Mouse (Mus musculus) neural tube, embryonic 12.5 days (tissue): Measurements from ENCODE around the gene Arhgap21. TPM values are rescaled to one million over a fixed set of nuclear protein-coding genes. Genes with fewer than 3 reads are reported as not detected.

Source experiments
- ATAC-seq: fragments of 200-750 bp; cut with Nextera tagmentation; 2 replicates; pipeline ENCODE4 v1.8.0; 2017; ENCODE audit warnings: low read depth, mild to moderate bottlenecking, moderate TSS enrichment, moderate library complexity; ENCODE audit not compliant: low FRiP score
- H3K27ac ChIP-seq: fragments of 300-500 bp; sonication (generic); 2 replicates; pipeline ENCODE4 v1.5.1; 2016
- H3K27me3 ChIP-seq: fragments of 300-500 bp; sonication (generic); replicated peaks from 2 replicates; pipeline ENCODE4 v1.6.1; 2016; ENCODE audit warnings: mild to moderate bottlenecking
- H3K36me3 ChIP-seq: fragments of 300-500 bp; sonication (generic); 2 replicates; pipeline ENCODE4 v1.6.1; 2016; ENCODE audit warnings: mild to moderate bottlenecking
- H3K4me1 ChIP-seq: fragments of 300-500 bp; sonication (generic); 2 replicates; pipeline ENCODE4 v1.6.1; 2016
- H3K4me2 ChIP-seq: fragments of 300-500 bp; sonication (generic); replicated peaks from 2 replicates; pipeline ENCODE4 v1.6.1; 2016; ENCODE audit warnings: mild to moderate bottlenecking
- H3K4me3 ChIP-seq: fragments of 300-500 bp; sonication (generic); 2 replicates; pipeline ENCODE4 v1.5.1; 2016
- H3K9ac ChIP-seq: fragments of 300-500 bp; sonication (generic); 2 replicates; pipeline ENCODE4 v1.6.1; 2016; ENCODE audit warnings: mild to moderate bottlenecking
- H3K9me3 ChIP-seq: fragments of 300-500 bp; sonication (generic); 2 replicates; pipeline ENCODE4 v1.6.1; 2016; ENCODE audit warnings: mild to moderate bottlenecking
- WGBS: fragments of 180-500 bp; shearing (Covaris S2); methylation state at CpG from one replicate; pipeline ENCODE4 v1.1.7; 2016; 5-methylcytosine and 5-hydroxymethylcytosine counted together
- polyA plus RNA-seq: library from polyadenylated mRNA; unstranded; fragments of >200 nt; fragmentation: Nextera tagmentation; extraction: Ambion mirVana; gene quantifications from 2 replicates; pipeline ENCODE4 v1.2.1, GENCODE M21; 2016

The Arhgap21 gene
- polyA plus RNA-seq, 1 experiment from 2014 or later: 50.6 TPM

GRCm38 (mm10) chr2:20902981-20903645 lies 65.6 kb downstream of the Arhgap21 start:
- no peaks in the 10 kb centered on the region for H3K9me3 ChIP-seq
- 94% methylated on average over 11 of the region's 11 CpGs for WGBS
- peaks cover 6% of the 10 kb centered on the region; the same call in 1 of the 2 replicates for H3K4me1 ChIP-seq
- no peak overlapping the region for H3K9ac ChIP-seq
- 0 out of 2 replicates have a peak, but pooled peaks cover 2% of the 10 kb centered on the region for H3K36me3 ChIP-seq
- no peak for ATAC-seq
- H3K27me3 ChIP-seq: no peaks in the 10 kb centered on the region
- H3K4me2 ChIP-seq: no peak overlapping the region
- no peak overlapping the region for H3K4me3 ChIP-seq
- no peak overlapping the region for H3K27ac ChIP-seq

- 94% methylated on average over 4 of the region's 4 CpGs for WGBS
- H3K4me3 ChIP-seq: no peak overlapping the region
- H3K4me2 ChIP-seq: no peak overlapping the region
- no peak overlapping the region for H3K9ac ChIP-seq
- 0 out of 2 replicates have a peak, but pooled peaks cover 2% of the 10 kb centered on the region for H3K36me3 ChIP-seq
- H3K4me1 ChIP-seq: peaks cover 6% of the 10 kb centered on the region; the same call in 1 of the 2 replicates
- H3K27me3 ChIP-seq: no peaks in the 10 kb centered on the region
- H3K27ac ChIP-seq: no peak overlapping the region
- ATAC-seq: no peak
- no peaks in the 10 kb centered on the region for H3K9me3 ChIP-seq
Observed at GRCm38 (mm10) chr2:20901916-20902315, 66.8 kb downstream of the Arhgap21 start.

- Histone ChIP-seq H3K27ac (no peak overlapping the region), H3K27me3 (no peaks in the 10 kb centered on the region), H3K9ac (no peak overlapping the region), H3K4me2 (no peak overlapping the region), H3K4me1 (peaks cover 6% of the 10 kb centered on the region; the same call in 1 of the 2 replicates), H3K4me3 (no peak overlapping the region), H3K9me3 (no peaks in the 10 kb centered on the region), H3K36me3 (no peaks in the 10 kb centered on the region)
- 69% methylated on average over 9 of the region's 9 CpGs for WGBS
- ATAC-seq: peak; percentile 35; the same call in 1 of the 2 replicates
Observed at GRCm38 (mm10) chr2:20899301-20899700, 69.4 kb downstream of the Arhgap21 start.

GRCm38 (mm10) chr2:20898684-20899083 lies 70.0 kb downstream of the Arhgap21 start:
- no peaks in the 10 kb centered on the region for H3K9me3 ChIP-seq
- peaks cover 6% of the 10 kb centered on the region; the same call in 1 of the 2 replicates for H3K4me1 ChIP-seq
- peak; percentile 85 for ATAC-seq
- H3K27ac ChIP-seq: no peak overlapping the region
- H3K4me2 ChIP-seq: no peak overlapping the region
- H3K4me3 ChIP-seq: no peak overlapping the region
- no peak overlapping the region for H3K9ac ChIP-seq
- no peaks in the 10 kb centered on the region for H3K36me3 ChIP-seq
- WGBS: 43% methylated on average over 6 of the region's 6 CpGs
- H3K27me3 ChIP-seq: no peaks in the 10 kb centered on the region

DNA sequence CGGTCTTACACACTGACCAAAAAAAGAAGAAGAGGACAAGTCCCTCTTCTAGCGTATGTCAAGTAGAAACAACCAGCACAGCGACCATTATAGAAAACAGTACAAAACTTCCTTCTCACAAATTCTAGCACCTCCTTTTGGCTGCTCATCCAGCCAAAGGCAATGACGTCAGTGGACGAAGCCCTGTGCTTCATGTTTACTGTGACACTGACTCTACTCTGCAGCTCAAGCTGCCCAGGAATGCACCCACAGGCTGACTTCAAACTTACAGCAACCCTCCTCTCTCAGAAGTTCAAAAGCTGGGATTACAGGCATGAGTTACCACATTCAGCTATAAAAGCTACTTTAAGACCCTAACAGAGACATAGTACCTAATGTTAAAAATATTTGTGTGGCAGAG lies 72.2 kb downstream of the Arhgap21 start:
- 87% methylated on average over 5 of the region's 5 CpGs for WGBS
- Histone ChIP-seq H3K4me2 (no peak overlapping the region), H3K36me3 (no peaks in the 10 kb centered on the region), H3K9me3 (no peaks in the 10 kb centered on the region), H3K4me3 (no peak overlapping the region), H3K27ac (no peak overlapping the region), H3K4me1 (peaks cover 6% of the 10 kb centered on the region; the same call in 1 of the 2 replicates), H3K27me3 (no peaks in the 10 kb centered on the region), H3K9ac (no peak overlapping the region)
- ATAC-seq: no peak

DNA sequence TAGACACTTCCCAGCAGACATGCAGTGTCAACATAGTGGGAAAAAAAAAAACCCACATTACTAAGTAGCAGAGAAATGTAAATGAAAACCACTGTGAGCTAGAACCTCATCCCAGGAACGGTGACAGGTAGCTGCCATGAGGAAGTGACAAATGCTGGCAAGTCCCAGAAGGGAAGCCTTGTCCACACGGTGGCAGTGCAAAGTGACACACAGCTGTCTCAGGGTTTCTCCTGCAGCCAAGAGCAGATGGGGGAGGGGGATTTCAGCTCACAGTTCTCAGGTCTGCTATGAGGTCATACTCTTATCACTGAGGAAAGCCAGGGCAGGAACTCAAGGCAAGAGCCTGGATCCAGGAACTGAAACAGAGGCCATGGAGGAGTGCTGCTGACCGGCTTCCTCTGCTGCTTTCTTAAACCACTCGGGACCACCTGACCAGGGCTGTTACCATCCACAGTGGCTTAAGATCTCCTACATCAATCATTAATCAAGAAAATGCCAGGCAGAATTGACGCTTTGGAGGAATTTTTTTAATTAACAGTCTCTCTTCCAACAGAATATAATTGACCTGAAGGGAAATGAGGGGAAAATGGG lies 74.5 kb downstream of the Arhgap21 start:
- peak; percentile 52; the same call in 1 of the 2 replicates for ATAC-seq
- 51% methylated on average over 5 of the region's 5 CpGs for WGBS
- Histone ChIP-seq H3K4me1 (peaks cover 3% of the 10 kb centered on the region; the same call in 1 of the 2 replicates), H3K36me3 (no peaks in the 10 kb centered on the region), H3K4me3 (no peak overlapping the region), H3K4me2 (no peak overlapping the region), H3K9me3 (no peaks in the 10 kb centered on the region), H3K27me3 (no peaks in the 10 kb centered on the region), H3K9ac (no peak overlapping the region), H3K27ac (no peak overlapping the region)

GRCm38 (mm10) chr2:20888751-20889150 lies 79.9 kb downstream of the Arhgap21 start:
- no peak overlapping the region for H3K4me2 ChIP-seq
- no peak for ATAC-seq
- no peaks in the 10 kb centered on the region for H3K9me3 ChIP-seq
- 65% methylated on average over 3 of the region's 3 CpGs for whole genome bisulfite sequencing
- peaks cover 17% of the 10 kb centered on the region for H3K36me3 ChIP-seq
- no peaks in the 10 kb centered on the region for H3K4me1 ChIP-seq
- no peak overlapping the region for H3K4me3 ChIP-seq
- no peaks in the 10 kb centered on the region for H3K27me3 ChIP-seq
- no peak overlapping the region for H3K9ac ChIP-seq
- no peak overlapping the region for H3K27ac ChIP-seq

DNA sequence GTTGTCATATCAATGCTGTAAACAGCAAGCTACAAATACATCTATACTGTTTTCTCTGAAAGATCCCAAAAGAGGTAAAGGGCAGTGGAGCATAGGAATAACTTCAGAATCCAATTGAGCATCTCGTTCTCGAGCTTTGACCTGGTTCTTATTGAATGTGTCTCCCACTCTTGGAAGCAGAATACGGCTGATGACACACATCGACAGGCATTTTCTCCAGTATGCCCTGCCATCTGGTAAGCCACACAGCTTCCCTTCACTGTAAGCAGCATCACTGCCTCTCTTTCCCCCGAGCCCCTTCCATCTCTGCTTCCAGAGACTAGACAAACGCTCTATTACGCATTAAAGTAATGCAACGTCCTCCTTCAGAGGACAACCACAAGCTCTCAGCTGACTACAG lies 85.4 kb downstream of the Arhgap21 start:
- H3K9me3 ChIP-seq: no peaks in the 10 kb centered on the region
- H3K27me3 ChIP-seq: no peaks in the 10 kb centered on the region
- H3K36me3 ChIP-seq: peaks cover 48% of the 10 kb centered on the region
- 88% methylated on average over 8 of the region's 8 CpGs for WGBS
- H3K4me2 ChIP-seq: no peak overlapping the region
- no peak overlapping the region for H3K27ac ChIP-seq
- H3K9ac ChIP-seq: no peak overlapping the region
- H3K4me3 ChIP-seq: no peak overlapping the region
- H3K4me1 ChIP-seq: no peaks in the 10 kb centered on the region
- no peak for ATAC-seq

DNA sequence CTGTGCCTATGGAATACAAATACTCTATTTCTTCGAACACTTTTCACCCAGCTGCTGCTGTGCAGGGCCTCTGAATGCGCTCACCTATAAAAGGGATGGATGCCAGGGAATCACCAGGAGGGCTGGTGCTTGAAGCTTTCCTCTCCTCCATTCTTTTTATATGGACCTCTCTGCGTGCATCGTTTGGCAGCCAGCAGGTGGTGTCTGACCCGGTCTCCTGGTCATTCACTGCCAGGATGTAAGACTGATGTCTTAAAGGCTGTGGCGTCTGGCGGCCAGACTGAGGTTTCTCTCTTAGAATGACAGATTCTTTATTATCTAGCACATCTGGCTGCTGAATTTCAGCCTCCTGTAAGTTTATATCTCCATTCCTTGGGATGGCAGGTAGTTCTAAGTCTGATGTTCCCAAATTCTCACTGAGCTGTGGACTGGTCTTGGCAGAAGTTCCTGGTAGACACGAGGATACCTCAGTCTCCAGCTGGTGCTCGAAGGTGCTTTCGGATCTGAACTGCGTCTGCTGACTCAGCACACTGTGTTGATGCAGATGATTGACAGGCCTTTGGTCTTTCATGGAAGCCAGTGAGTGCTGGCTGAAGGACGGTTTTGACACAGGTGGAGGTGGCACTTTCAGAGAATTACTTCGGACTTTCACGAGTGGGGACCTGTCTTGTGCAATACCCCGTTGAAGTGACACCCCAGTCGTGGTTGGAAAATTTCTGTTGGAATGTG lies 88.6 kb downstream of the Arhgap21 start:
- WGBS: 70% methylated on average over 16 of the region's 16 CpGs
- no peaks in the 10 kb centered on the region for H3K4me1 ChIP-seq
- H3K9ac ChIP-seq: no peak overlapping the region

DNA sequence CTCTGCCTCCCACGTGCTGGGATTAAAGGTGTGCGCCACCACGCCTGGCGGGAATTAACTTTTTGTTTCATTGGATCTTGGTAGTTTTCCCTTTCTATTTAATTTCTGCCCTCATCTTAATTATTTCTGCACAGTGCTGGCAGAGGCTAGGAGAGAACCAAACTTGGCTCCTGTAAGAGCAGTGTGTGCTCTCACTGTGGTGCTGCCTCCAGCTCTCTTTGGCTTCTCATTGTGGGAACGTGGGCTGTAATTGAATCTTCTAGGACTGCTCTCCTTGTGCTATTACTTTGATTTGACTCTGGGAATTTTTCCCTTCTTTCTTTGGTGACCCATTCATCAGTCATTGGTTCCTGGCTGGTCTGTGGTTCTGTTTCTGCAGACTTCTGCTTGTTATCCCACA lies 94.1 kb downstream of the Arhgap21 start:
- 95% methylated on average over 5 of the region's 5 CpGs for WGBS

More for the DNA sequence above, 88.6 kb downstream of the Arhgap21 start:
- Histone ChIP-seq H3K9me3 (no peaks in the 10 kb centered on the region), H3K27ac (no peak overlapping the region), H3K4me2 (no peak overlapping the region), H3K27me3 (no peaks in the 10 kb centered on the region), H3K36me3 (peaks cover 36% of the 10 kb centered on the region), H3K4me3 (no peak overlapping the region)
- no peak for ATAC-seq

GRCm38 (mm10) chr2:20869212-20869965 lies 99.3 kb downstream of the Arhgap21 start:
- Histone ChIP-seq H3K9ac (0 out of 2 replicates have a peak overlapping the region, but pooled peaks have one; percentile 3), H3K4me2 (no peak overlapping the region), H3K27ac (no peak overlapping the region), H3K4me3 (no peak overlapping the region), H3K4me1 (no peaks in the 10 kb centered on the region), H3K36me3 (peaks cover 15% of the 10 kb centered on the region), H3K9me3 (no peaks in the 10 kb centered on the region), H3K27me3 (no peaks in the 10 kb centered on the region)
- 53% methylated on average over 2 of the region's 2 CpGs for WGBS
- ATAC-seq: no peak

More for the DNA sequence above, 94.1 kb downstream of the Arhgap21 start:
- no peak overlapping the region for H3K4me2 ChIP-seq
- no peak overlapping the region for H3K4me3 ChIP-seq
- ATAC-seq: no peak
- no peak overlapping the region for H3K9ac ChIP-seq
- no peaks in the 10 kb centered on the region for H3K4me1 ChIP-seq
- H3K27ac ChIP-seq: no peak overlapping the region
- peaks cover 26% of the 10 kb centered on the region for H3K36me3 ChIP-seq
- H3K9me3 ChIP-seq: no peaks in the 10 kb centered on the region
- no peaks in the 10 kb centered on the region for H3K27me3 ChIP-seq

DNA sequence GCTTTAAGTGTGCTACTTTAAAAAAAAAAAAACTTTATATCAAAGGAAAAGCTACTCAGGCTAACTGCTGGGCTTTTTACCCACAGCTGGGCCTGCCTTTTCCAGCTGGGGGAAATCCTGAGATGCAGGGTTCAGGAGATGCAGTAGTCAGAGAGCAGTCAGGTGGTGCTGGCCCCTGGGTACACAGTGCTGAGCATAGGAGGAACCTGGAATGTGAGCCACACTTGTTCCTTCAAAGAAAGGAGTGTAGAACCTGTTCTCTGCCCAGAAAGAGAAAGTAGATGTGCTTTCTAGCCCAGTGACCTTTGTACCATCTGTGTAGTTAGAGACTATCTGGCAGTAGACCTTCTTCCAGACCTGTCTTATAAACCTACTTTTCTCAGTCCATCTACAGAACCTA lies 100.6 kb downstream of the Arhgap21 start:
- Histone ChIP-seq H3K27ac (no peak overlapping the region), H3K9ac (no peak overlapping the region), H3K4me3 (no peak overlapping the region), H3K4me2 (no peak overlapping the region), H3K9me3 (no peaks in the 10 kb centered on the region), H3K27me3 (no peaks in the 10 kb centered on the region), H3K4me1 (no peaks in the 10 kb centered on the region), H3K36me3 (peaks cover 21% of the 10 kb centered on the region)
- no peak for ATAC-seq
